Mouse (Mus musculus): Measurements from ENCODE around the gene Mmp24. TPM values are rescaled to one million over a fixed set of nuclear protein-coding genes. Genes with fewer than 3 reads are reported as not detected.

Gene Mmp24
- total RNA-seq, 2 experiments from 2014 or later: 0.07 TPM; not detected in 1

DNA sequence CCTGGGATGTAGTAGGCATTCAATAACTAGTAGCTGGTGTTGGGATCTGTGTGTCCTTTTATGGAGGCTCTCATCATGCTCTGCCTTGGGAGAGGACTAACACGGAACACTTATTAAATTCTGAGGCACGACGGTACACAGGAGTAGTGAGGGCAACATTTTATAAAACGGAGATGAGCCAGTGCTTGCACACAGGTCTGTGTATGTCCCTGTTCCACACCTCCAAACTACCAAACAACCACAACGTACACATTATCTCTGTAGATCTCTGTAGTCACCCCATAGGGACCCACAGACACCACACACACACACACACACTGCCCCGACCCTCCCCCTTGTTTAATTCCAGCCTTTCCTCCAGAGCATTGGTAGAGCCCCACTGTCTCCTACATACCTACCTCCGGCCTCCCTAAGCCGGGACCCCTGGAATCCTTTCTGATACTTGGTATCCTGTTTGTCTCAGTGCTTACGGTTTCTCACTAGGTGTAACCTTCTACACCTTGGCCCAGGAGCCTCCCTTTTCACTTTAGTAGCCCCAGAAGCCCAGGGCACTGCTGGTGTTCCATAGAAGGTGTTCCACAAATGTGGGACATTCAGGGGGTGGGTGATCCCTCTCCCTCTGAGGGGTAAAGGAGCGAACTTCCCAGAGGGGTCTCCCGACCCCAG, 748 bp upstream of the Mmp24 start:
- DNase-seq: no peak
- intact Hi-C loops (cut with DNase I): no loop called here

DNA sequence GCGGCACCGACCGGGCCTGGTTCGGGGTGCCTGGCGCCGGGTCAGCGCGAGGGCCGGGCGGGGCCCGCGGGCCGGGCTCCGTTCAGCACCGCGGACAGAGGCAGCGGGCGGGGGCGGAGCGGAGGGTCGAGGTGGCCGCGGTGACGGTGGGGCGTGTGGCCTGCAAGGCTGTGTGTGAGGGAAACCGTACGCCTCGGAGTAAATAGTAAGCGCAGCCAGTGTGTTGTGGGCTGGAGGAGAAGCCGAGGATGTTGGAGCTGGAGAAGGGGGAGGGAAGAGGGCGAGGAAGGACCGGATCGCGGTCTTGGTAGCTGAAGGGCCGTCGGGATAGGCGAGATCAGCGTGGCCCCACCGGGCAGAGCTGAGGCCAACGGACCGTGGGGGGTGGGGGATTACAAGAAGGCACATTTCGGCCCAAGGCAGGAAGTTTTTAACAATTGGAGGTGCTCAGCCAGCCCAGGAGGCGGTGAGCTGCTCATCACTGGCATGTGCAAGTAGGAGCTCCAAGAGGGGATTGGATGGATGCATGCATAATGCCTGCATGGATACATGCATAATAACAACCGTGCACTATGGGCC, 632 bp downstream of the Mmp24 start:
- DNase-seq: peak; percentile 71 to 74
- intact Hi-C loops (cut with DNase I): no loop called here

DNA sequence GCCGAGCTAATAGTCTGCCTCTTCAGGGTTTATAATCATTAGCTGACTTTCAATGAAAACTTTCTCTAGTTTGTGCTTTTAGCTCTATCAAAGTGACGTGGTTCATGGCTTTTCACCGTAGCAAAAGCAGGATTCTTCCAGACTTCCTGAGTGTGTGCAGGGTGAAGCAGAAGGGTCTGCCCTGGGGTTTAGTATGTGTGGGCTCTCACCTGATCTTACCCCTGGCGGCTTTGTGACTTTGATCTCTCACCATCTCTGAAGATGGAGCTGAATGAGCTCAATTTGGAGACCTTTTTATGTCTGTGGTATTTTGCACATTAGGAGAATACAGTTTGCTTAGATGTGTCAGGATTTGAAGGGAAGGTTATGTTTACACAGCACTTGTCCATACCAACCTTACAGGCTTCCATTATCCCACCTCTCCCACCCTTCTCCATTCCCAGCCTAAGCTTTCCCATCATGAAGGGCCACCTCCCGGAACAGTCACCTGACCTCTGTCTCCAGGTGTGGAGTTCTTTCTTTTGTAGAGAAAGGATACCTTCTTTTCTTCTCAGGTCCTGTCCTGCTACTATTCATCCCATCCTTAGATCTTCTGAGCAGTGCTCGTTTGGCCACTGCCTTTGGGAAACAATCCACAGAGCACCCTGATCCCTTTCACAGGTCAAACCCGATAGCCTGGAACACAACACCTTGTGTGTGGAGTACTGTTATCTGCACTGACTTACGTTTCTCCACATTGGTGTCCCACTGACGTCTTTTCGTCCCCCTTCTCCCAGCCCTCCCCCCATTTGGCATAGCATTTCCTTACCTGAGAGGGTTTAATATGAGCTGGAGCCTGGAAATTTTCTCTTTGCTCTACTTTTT, 1.9 kb downstream of the Mmp24 start:
- DNase-seq: no peak
- intact Hi-C loops (cut with DNase I): no loop called here

DNA sequence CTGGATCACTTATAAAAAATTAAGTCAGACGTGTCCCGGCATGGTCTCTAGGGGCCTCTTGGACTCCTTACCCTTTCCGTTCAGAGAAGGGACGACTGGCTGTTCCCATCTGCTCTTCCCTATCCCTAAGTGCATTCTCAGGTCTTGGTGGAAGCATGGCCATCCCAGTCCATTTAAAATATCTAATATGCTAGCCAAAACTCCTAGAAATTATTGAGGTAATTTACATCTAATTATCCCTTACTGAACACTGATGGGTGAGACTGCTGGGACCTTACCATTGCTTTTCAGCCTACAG, 2.5 kb downstream of the Mmp24 start:
- no peak for DNase-seq
- intact Hi-C loops (cut with DNase I): no loop called here

DNA sequence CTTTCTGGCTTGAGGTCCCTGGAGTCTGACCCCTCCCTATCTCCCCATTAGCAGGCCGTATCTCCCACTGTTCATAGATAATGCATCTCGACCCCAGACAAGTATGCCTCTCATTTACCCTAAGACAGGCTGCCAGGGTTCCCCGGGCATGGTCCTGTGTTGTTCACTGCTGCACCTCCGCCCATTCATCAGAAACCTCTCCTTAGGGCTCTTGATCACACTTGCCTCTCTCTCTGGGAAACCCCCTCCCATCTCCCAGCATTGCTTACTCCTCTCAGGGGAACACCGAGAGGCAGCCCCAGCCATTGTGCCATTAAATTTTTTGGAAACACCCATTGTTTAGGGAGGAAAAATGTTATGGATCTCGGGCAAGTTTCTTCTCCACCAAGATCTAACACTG, 2.9 kb downstream of the Mmp24 start:
- no peak for DNase-seq
- intact Hi-C loops (cut with DNase I): no loop called here

DNA sequence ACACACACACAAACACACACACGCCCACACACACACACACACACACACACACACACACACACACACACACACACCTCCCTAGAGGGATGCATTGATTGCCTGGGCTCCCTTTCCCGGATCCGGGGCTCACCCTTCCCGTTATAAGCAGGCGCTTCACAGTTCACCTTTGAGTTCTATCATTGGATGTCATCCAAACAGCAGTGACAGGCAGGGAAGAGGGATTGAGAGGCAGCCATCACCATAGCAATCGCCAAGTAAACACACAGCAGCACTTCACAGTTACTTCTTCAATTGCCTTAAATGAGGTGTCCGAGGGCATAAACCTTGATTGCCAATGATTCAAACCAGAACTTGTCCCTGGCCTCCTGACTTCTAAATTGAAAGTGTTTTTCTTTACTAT, 3.9 kb downstream of the Mmp24 start:
- intact Hi-C loops (cut with DNase I): no loop called here
- no peak for DNase-seq

DNA sequence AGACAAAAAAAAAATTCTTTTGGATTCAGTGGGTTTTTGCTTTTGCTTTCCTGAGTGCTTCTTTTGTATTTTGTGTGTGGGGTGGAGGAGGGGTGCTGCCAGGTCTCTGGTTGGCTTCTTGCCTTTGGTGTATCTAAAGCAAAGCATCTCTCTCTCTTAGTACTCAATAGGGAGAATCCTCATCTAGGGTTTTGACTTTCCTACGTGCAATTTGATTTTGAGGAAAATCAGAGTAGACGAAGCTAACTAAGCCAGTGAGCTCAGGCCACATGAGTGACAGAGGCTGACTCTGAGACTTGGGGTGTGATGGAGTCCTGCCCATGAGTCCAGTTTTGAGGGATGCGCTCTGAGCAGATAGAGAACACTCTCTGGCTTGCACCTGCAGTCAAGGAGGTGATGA, 4.4 kb downstream of the Mmp24 start:
- intact Hi-C loops (cut with DNase I): no loop called here
- no peak for DNase-seq

DNA sequence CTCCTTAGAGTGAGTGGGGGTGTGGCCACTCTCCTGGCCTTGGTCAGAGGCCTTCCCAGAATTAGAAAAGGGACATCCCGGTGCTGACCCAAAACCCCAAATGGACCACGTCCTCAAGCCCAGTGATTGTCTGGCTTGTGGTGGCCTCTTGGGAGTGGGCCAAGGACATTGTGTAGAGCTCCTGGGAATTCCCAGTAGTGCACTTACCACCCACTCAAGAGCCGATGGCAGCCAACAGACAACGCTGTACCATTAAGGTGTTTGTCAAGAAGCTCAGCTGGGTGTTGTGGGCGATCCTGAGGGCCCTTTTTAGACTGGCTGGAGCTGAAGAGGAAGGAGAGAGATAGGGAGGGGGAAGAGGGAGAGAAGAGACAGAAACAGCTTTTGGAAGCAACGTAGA, 9.4 kb downstream of the Mmp24 start:
- intact Hi-C loops (cut with DNase I): no loop called here

DNA sequence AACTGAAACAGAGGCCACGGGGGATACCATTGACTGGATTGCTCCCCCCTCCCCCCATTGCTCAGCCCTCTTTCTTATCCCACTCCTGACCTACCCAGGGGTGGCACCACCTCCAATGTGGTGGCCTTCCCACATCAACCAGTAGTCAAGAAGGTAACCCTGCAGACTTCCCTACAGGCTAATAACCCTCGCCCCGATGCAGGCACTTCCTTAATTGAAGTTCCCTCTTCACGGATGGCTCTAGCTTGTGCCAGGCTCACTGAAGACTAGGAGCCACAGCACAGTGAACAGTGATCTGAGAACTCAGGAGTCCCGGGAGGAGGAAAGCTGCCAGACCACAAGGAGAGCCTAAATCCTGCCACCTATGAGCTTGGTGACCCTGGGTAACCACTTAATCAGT, 11.8 kb downstream of the Mmp24 start:
- intact Hi-C loops (cut with DNase I): no loop called here
- no peak for DNase-seq

More for the DNA sequence above, 9.4 kb downstream of the Mmp24 start:
- DNase-seq: no peak

DNA sequence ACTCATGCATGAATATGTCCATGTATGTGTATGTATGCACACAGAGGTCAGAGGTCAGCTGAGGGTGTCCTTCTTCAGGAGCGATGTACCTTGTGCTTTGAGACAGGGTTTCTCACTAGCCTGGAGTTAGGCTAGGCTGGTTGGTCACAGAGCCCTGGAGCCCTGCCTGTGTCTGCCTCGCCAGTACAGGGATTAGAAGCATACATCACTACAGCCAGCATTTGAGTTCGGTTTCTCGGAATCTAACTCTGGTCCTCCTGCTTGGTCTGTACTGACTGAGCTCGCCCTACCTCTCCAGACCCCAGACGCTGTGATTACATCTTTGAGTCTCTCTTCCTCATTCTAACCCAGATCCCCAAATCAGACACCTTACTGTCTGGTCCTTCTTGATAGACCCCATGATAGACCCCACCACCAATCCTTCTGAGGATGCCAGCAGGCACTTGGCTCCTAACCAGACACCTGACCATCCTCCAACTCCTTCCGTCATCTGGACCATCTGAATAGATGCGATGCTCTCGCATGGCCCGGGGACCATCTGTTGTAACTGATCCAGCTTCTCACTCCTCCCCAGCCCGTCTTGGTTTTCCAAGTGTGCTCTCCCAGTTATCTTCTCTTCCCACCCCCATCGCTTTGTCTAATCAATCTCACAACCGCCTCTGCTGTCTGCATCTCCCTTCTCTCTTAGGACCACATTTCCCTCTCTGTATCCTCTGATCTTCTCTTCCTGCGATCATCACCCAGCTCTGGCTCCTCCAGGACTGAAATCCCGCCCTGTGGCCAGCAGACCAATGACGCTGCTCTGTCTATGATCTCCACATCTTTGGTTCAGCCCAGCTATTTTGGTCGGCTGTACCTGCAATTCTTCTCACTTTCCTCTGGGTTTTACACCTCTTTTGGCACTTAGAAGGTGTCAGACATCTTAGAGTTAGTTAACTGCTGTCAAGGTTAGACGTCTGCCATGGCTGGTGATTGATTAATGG, 13.1 kb downstream of the Mmp24 start:
- intact Hi-C loops (cut with DNase I): no loop called here
- DNase-seq: no peak

DNA sequence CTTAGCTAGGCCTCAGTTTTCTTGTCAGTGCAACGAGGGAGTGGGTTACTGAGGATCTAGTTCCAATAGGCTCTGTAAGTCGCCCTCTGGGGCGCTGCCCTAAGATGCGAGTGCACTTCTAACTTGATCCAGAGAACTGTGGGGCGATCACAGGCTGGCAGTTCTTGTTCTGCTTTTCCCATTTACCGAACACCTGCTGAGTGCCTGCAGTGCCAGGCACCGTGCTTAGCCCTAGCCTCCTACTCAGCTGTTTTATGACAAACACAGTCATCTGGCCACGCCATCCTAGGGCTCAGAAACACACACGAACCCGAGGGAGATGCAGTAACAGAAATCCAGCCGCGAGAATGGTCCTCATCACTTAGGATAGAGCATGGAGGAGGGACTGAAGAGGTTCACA, 17.8 kb downstream of the Mmp24 start:
- no peak for DNase-seq
- intact Hi-C loops (cut with DNase I): no loop called here

DNA sequence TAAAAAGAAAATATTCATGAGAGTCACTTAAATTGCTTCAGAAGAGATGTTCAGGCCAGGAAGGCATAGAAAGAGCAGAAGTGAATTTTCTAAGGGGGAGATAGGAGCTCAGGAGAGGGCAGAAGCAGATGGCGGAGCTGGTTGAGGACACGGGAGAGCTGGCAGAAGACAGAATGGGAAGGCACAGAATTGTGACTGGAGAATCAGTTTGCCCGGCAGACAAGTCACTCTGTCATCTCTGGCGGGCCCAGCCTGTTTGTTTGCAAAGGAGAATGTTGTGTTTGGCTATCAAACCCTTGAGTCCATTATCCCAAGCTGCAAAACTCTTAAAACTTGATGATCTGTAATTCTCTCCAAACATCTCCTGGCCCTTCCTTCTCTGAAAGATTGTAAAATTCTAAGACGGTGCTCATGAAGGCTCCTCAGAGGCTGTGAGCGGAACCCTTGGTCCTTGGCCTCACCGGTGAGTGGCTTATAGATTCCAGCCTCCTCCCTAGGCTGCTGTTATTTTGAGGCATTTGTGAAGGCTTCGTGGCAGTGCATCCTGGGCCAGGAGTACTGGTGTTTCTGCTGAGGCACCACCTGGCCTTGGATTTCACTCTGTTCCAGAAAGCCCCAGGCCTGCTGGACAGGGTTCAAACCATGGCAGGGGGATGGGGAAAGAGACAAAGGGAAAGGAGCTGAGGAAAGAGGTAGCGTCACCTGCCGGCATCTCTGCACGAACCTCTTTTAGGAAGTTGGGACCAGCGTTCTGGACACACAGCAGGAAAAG, 19.7 kb downstream of the Mmp24 start:
- intact Hi-C loops (cut with DNase I): no loop called here
- no peak for DNase-seq

DNA sequence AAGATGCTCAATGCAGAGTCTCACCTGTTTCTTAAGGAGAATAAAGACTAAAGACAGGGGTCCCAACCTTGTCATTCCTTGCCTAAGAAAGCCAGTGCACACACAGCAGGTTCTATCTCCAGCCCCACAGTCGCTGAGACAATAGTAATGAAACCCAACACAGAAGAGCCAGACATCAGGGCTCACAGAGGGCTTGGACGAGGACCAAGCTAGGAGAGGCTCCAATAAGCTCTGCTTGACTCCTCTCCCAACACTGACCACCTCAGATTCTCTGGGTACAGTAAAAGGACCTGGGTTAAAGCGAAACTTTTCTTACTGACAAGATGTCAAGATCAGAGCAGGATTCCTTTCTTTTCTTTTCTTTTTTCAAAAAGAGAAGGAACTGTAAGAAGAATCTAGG, 23.5 kb downstream of the Mmp24 start:
- DNase-seq: no peak
- intact Hi-C loops (cut with DNase I): no loop called here

DNA sequence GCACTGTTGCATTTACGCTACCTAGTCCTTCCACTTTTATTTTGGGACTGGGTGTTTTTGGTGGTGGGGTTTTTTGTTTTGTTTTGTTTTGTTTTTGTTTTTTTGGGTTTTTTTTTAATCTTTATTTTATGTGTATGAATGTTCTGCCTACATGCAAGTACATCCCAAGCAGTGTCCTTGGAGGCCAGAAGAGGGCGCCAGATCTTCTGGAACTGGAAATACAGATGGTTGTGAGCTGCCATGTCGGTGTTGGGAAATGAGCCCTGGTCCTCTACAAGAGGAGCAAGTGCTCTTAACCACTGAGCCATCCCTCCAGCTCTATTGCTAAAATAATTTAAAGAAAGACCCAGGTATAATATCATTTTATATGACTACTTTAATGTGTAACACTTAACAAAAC, 27.6 kb downstream of the Mmp24 start:
- no peak for DNase-seq
- intact Hi-C loops (cut with DNase I): no loop called here

DNA sequence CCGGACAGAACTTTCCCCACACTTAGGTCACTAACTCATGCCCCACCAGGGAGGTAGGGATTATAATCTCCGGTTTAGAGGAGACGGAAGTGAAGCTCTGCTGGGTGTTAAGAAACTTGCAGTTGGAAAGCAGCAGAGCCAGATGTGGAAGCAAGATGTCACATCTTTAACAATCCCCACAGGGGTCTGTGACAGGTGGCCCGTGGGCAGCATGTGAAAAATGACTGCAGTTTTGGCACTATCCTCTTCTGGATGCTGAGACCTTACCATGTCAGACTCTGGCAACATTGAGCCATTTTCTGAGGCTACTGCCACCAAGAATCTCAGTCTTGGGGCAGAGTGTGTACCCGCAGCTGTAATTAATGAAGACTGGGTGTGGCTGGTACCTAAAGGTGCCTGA, 28.9 kb downstream of the Mmp24 start:
- intact Hi-C loops (cut with DNase I): no loop called here
- DNase-seq: no peak

DNA sequence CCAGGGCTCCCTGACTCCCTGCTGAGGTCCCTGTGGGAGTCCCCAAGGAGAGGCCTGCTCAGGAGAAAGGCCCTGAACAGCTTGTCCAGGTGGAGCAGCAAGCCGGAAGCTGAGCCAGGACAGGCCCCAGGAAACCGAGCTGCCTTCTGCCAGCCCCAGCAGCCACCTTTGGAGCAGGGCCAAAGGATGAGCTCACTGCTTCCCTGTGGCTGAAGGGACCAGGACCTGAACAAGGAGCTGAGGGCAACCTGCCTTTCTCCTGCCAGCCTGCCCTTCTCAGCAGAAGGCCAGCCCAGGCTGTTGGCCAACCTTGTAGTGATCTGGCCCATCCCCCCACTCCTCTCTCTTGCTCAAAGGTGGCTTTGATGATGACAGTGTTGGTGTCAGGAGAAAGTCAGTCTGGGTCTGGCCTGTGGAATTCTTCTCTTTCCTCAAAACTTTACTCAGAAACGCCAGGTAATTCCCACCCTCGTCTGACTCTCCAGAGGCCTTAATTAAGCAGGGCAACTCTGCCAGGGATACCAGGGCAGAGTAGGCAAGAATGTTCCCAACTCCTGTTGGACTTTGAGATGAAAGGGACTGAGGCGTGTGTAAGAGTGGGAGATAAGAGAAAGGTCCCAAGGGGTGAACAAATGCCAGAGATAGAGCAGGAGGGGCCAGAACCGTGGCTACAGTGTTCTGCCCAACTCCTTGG, 30.2 kb downstream of the Mmp24 start:
- peak; percentile 58 to 66 for DNase-seq
- intact Hi-C loops (cut with DNase I): no loop called here

DNA sequence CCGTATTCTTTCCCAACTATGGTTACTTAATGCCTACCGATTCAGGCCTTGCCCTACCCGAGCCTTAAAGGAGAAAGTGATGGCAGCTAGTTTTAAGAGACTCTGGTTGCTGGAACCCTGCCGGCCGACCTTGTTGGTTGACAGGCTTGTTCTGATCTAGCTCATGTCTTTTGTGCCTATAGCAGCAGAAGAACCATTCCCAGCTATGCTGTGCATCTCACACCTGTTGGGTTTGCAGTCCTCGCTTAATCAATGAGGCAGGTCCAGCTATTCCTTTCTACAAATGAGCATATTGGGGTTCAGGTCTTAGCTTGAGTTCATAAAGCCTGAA, 30.7 kb downstream of the Mmp24 start:
- intact Hi-C loops (cut with DNase I): no loop called here

DNA sequence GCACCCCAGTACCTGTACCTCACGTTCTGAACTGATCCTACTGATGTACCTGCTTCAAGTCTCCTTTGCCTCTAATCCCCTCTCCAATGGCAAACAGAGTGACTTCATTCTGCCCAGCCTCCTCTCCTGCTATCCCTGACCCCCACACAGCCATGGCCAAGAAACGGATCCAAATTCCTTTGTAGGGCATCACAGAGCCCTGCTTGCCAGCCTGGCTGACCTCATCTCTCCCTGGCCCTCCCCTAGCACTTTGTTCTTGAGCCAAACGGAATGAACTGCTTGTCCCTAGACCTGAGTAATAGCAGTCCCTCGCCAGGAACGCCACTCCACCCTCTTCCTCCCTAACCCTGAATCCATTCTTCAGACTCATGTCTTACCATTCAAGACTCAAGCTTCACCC, 31.4 kb downstream of the Mmp24 start:
- intact Hi-C loops (cut with DNase I): no loop called here
- DNase-seq: peak; percentile 69 to 72

More for the DNA sequence above, 30.7 kb downstream of the Mmp24 start:
- DNase-seq: no peak

DNA sequence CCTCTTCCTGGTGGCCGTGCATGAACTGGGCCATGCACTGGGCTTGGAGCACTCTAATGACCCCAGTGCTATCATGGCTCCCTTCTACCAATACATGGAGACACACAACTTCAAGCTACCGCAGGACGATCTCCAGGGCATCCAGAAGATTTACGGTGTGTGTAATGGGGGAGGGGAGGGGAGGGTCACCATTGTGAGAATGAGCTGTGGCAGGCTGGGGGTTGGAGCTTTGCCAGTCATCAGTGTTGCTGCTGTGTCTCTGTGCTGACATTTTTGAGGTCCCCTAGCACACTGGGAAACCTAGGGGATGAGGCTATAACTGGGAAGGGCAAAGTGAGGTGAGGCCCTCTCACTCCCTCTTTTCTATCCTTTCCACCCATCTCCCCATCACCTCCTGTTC, 32.3 kb downstream of the Mmp24 start:
- no peak for DNase-seq
- intact Hi-C loops (cut with DNase I): no loop called here

DNA sequence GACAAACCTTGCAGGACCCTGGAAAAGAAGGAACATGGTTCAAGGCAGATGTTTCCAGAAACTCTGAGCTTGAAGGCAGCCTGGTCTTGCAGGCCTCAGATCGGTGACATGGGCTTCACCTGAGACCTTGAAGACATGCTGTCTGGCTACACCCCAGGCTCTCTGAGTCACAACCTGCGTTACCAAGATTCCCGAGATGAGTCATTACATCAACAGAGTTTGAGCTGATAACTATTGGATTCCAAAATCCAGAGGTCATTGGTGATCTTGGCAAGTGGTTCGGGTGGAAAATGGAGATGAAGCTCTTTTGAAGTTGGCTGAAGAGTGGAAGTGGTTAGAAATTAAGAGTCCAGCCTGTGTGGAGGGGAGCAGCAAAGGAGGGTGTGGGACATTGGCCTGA, 34.5 kb downstream of the Mmp24 start:
- DNase-seq: no peak
- intact Hi-C loops (cut with DNase I): loop anchor here (5.0 kb wide), 1 partner anchor 112 kb away; no protein-coding TSS in a partner anchor

Measured in heart, postnatal 10 days (tissue).